Mouse (Mus musculus) limb, embryonic 15.5 days (tissue): ENCODE data around the gene Itgb5. TPM values are rescaled to one million over a fixed set of nuclear protein-coding genes. Genes with fewer than 3 reads are reported as not detected.
A peak's percentile ranks its signal among the peaks of the same experiment; 100 is the strongest.

Experiments used
- ATAC-seq: fragments of 200-750 bp; cut with Nextera tagmentation; 2 replicates; pipeline ENCODE4 v1.8.0; 2017; ENCODE audit warnings: low read depth, moderate TSS enrichment; ENCODE audit not compliant: insufficient number of reproducible peaks, low FRiP score, low TSS enrichment
- H3K27ac ChIP-seq: fragments of 300-500 bp; sonication (generic); 2 replicates; pipeline ENCODE4 v1.5.1; 2015; ENCODE audit warnings: moderate library complexity, mild to moderate bottlenecking, inconsistent platforms
- H3K27me3 ChIP-seq: fragments of 300-500 bp; sonication (generic); 2 replicates; pipeline ENCODE4 v1.6.1; 2015; ENCODE audit warnings: inconsistent platforms
- H3K36me3 ChIP-seq: fragments of 300-500 bp; sonication (generic); 2 replicates; pipeline ENCODE4 v1.6.1; 2015; ENCODE audit warnings: inconsistent platforms
- H3K4me1 ChIP-seq: fragments of 300-500 bp; sonication (generic); 2 replicates; pipeline ENCODE4 v1.6.1; 2015; ENCODE audit warnings: inconsistent platforms
- H3K4me2 ChIP-seq: fragments of 300-500 bp; sonication (generic); 2 replicates; pipeline ENCODE4 v1.6.1; 2015; ENCODE audit warnings: mild to moderate bottlenecking, inconsistent platforms
- H3K4me3 ChIP-seq: fragments of 300-500 bp; sonication (generic); 2 replicates; pipeline ENCODE4 v1.5.1; 2015; ENCODE audit warnings: mild to moderate bottlenecking, inconsistent platforms
- H3K9ac ChIP-seq: fragments of 300-500 bp; sonication (generic); 2 replicates; pipeline ENCODE4 v1.6.1; 2015; ENCODE audit warnings: inconsistent platforms
- H3K9me3 ChIP-seq: fragments of 300-500 bp; sonication (generic); 2 replicates; pipeline ENCODE4 v1.6.1; 2016; ENCODE audit warnings: inconsistent platforms
- WGBS: fragments of 180-500 bp; shearing (Covaris S2); methylation state at CpG from one replicate; pipeline ENCODE4 v1.1.7; 2015; 5-methylcytosine and 5-hydroxymethylcytosine counted together
- polyA plus RNA-seq: library from polyadenylated mRNA; unstranded; fragments of >200 nt; fragmentation: Nextera tagmentation; extraction: Ambion mirVana; gene quantifications from 2 replicates; pipeline ENCODE4 v1.2.1, GENCODE M21; 2015

The Itgb5 gene
- 74.9 and 77.5 TPM in 2 replicates for polyA plus RNA-seq

DNA sequence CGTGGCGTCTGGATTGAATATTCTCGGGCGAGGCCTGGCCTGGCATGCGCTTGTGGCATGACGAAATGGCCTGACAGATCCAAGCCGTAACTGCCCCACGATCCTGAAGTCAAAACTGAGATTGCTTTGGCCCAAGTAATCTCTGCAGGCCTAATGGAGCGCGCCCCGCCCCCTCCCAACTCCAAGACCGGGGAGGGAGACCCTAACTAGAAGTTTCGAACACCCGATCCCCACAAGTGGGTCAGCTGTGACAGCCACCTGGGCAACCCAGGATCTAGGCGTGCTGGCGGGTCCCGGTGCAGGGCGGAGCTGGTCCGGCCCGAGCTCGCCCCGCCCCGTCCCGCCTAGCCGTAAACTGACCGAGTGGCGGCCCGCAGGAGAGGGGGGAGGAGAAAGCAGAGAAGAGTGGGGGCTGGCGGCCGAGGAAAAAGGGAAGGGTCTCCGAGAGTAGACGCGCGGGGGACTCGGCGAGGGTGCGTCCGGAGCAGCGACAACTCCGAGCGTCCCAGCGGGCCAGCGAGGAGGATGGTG lies at the start of gene Itgb5:
Gene Itgb5 (plus strand): TSS at position 365 of the 531 bp plus-strand sequence.
- Histone ChIP-seq H3K36me3 (no peaks in the 10 kb centered on the region), H3K4me3 (peak within 1 kb of the TSS; percentile 91), H3K27ac (peak within 1 kb of the TSS; percentile 90), H3K4me1 (peaks cover 38% of the 10 kb centered on the region), H3K27me3 (no peaks in the 10 kb centered on the region), H3K4me2 (peak within 1 kb of the TSS; percentile 79), H3K9ac (peak within 1 kb of the TSS; percentile 93), H3K9me3 (no peaks in the 10 kb centered on the region)
- under 1% methylated on average over 43 of the region's 43 CpGs for WGBS
- ATAC-seq, result peak; percentile 78

DNA sequence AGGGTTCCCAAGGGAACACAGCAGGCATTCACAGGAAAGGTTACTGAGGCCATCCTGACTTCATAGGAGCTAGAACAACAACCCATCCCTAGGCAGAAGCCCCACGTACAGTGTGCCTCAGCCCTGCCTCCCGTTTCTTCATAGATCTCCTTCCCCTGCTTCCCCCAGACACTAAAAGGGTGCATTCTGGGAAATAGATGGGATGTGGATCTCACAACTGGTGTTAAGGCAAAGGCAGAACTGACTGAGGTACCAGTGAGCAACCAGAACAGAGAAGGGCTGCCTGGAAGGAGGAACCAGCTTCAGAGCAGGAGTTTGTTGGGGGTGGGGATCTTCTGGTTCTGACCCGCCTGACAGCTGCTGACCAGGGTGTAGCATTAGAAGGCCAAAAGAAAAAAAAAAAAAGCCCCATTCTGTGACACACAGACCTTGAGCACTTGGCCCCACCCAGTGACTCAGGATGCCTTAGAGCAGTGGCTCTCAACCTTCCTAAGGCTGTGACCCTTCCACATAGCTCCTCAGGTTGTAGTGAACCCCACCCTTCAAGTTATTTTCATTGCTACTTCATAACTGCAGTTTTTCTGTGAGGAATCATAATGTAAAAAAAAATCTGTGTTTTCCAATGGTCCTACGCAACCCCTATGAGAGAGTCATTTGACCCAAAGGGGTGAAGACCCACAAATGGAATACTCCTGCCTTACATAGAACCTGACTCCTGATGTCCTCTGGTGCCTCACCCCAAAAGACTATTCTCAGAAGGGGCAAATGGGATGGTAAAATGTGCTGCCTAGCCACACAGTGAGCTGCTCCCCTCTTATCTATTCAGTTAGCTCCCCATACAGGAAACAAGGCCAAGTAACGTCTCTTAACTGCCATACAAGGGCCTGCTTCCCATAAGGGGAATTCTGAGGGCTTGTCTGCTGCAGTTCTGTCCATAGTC lies 47.4 kb upstream of the Itgb5 start:
- ATAC-seq, result no peak
- no peak overlapping the region for H3K27ac ChIP-seq
- WGBS, result 65% methylated on average over 5 of the region's 5 CpGs

DNA sequence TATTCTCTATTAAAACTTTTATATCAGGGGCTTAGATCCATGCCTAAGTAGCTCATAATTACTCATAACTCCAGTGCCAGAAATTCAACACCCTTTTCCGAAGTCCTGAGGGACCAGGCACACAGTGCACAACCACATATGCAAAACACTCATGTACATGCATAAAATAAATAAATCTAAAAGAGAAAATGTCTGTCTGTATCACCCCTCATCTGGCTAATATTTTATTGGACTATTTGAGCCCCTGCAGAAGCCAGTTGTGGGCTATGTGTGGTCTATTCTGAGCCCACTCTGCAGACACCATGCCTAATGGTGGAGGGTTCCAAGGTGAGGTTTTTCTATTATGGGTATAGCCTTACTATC lies 46.8 kb upstream of the Itgb5 start:
- no peak overlapping the region for H3K4me3 ChIP-seq
- no peak overlapping the region for H3K9ac ChIP-seq
- no peak for ATAC-seq
- no peaks in the 10 kb centered on the region for H3K27me3 ChIP-seq
- H3K36me3 ChIP-seq, result no peaks in the 10 kb centered on the region
- H3K4me2 ChIP-seq, result no peak overlapping the region
- H3K27ac ChIP-seq, result no peak overlapping the region
- H3K9me3 ChIP-seq, result no peaks in the 10 kb centered on the region
- WGBS, result 48% methylated on average over 1 of the region's 1 CpGs
- H3K4me1 ChIP-seq, result no peaks in the 10 kb centered on the region

More for the DNA sequence above, 47.4 kb upstream of the Itgb5 start:
- no peak overlapping the region for H3K4me3 ChIP-seq
- H3K4me1 ChIP-seq, result no peaks in the 10 kb centered on the region
- H3K4me2 ChIP-seq, result no peak overlapping the region
- no peak overlapping the region for H3K9ac ChIP-seq
- no peaks in the 10 kb centered on the region for H3K9me3 ChIP-seq
- no peaks in the 10 kb centered on the region for H3K36me3 ChIP-seq
- no peaks in the 10 kb centered on the region for H3K27me3 ChIP-seq

DNA sequence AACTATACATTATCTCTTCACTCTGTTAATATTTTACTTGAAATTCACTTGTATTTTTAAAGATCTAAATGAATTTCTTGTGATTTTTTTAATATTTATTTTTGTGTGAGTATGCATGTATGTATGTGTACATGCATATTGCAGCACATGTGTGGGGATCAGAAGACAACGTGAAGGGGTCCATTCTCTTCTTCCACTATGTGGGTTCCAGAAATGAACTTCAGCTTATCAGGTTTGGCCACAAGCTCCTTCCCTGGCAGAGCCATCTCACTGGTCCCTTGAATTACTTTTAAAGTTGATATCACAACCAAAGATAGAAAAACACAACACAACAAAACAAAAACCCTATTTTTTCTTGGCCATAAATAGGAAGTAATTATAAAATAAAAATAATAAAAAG lies 44.9 kb upstream of the Itgb5 start:
- H3K9ac ChIP-seq, result no peak overlapping the region
- H3K4me1 ChIP-seq, result no peaks in the 10 kb centered on the region
- no peaks in the 10 kb centered on the region for H3K9me3 ChIP-seq
- H3K36me3 ChIP-seq, result no peaks in the 10 kb centered on the region
- WGBS, result 83% methylated on average over 1 of the region's 1 CpGs
- H3K4me2 ChIP-seq, result no peak overlapping the region
- no peak for ATAC-seq
- no peaks in the 10 kb centered on the region for H3K27me3 ChIP-seq
- no peak overlapping the region for H3K27ac ChIP-seq
- no peak overlapping the region for H3K4me3 ChIP-seq

DNA sequence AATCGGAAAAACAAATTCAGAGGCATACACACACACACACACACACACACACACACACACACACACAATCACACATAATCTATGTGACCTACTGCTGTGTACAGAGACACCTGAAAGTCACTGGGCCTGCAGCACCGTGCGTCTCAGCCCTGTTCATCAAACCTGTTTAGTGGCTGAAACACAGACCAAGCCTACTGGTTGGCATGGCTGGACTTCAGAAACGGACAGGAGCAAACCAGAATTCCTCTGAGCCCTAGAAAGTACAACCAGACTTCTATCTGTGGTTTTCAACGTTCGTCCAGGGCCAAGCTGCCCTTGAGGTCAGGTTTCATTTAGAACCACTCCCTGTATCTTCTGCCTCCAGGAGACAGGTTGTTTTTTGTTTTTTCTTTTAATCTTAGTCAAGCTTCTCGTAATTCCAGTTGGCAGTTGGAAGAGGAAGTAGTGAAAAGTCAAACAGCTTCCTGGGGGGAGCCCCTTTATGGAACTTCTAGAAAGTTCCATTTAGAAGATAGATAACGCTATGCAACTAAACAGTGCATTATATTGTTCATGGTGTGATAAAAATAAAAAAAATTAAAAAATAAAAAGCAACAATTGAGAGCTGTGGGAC lies 44.3 kb upstream of the Itgb5 start:
- Histone ChIP-seq H3K36me3 (no peaks in the 10 kb centered on the region), H3K4me1 (no peaks in the 10 kb centered on the region), H3K4me2 (no peak overlapping the region), H3K9me3 (no peaks in the 10 kb centered on the region), H3K27me3 (no peaks in the 10 kb centered on the region), H3K27ac (no peak overlapping the region), H3K9ac (no peak overlapping the region), H3K4me3 (no peak overlapping the region)
- no peak for ATAC-seq
- 52% methylated on average over 8 of the region's 8 CpGs for WGBS

DNA sequence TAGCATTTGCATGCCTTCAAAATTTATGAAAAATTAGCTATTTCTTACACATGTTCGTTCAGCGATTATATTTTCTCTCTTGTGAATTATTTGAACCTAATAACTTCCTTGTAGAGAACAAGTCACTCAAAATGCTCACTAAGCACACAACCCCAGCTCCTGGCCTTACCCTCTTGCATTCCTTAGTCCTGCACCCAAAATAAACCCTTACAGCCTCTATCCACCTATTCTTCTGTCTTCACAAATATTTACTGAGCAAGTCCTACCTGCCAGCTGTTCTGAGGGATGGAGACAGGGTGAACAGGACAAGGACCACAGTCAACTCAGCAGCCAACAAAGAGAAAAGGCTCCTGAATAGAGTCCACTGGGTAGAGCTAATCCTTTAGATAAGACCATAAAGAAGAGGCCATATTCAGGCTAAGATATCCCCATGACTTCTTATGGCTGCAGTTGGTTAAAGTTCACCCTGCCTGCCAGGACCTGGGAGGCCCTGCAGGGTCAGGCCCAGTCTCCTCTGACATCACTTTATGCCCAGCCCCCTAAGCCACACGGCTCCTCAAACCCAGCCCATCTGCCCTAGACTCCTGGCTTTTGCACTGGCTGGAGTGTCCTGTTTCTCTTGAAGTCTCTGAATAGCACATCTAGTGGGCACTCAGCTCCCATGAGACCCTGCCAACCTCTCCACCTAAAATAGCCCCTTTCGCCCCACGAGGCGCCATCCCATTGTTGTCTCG lies 42.6 kb upstream of the Itgb5 start:
- Histone ChIP-seq H3K27ac (no peak overlapping the region), H3K4me3 (no peak overlapping the region), H3K4me1 (no peaks in the 10 kb centered on the region), H3K4me2 (no peak overlapping the region), H3K9ac (no peak overlapping the region), H3K36me3 (no peaks in the 10 kb centered on the region), H3K9me3 (no peaks in the 10 kb centered on the region), H3K27me3 (no peaks in the 10 kb centered on the region)
- WGBS, result 82% methylated on average over 7 of the region's 7 CpGs
- no peak for ATAC-seq

DNA sequence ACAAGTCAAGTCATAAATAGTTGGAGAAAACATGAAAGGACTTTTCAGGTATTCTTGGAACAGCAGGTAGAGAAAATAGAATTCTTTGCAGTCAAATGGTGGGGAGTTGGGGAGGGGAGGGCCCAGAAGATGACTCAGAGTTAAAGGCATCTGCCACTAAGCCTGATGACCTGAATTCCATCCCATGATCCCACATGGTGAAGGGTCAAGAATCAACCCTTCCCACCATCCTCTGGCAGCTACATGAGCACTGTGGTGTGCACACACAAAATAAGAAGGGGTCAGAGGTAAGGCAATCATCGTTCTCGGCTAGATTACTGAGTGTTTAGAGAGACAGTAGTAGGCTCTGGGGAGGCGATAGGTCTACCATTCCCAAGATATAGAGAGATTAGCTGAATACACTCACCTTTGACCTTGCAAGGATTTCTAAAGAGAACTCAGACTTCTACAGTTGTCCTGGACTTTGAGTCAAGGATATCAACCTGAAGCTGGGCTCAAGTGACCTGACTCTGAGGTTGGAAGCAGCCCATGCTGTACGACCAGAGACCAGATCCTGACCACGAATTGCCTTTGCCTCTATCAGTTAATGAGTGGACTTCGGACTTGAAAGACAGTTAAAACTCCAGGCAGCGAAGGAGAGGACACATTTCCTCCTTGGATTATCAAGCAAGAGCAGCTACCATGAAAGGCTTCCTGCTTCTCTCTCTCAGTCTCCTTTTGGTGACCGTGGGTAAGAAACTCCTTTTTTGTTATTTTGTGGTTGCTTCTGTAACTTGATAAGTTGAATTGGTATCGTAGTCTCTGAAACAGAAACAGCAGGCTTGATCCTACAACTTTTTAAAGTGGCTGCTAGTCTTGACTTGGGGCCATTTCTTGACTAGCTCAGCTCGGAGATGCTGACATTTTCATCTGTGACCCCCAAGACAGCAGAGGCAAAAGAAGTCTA lies 35.3 kb upstream of the Itgb5 start, which contains the start of gene Muc13:
Gene Muc13 (plus strand): TSS at position 192 of the 946 bp plus-strand sequence.
- H3K27ac ChIP-seq, result no peak within 1 kb of the TSS
- H3K4me1 ChIP-seq, result no peaks in the 10 kb centered on the region
- 83% methylated on average over 10 of the region's 10 CpGs for WGBS
- no peaks in the 10 kb centered on the region for H3K9me3 ChIP-seq
- H3K9ac ChIP-seq, result no peak within 1 kb of the TSS
- H3K4me3 ChIP-seq, result no peak within 1 kb of the TSS
- ATAC-seq, result no peak
- no peaks in the 10 kb centered on the region for H3K27me3 ChIP-seq
- H3K36me3 ChIP-seq, result no peaks in the 10 kb centered on the region
- H3K4me2 ChIP-seq, result no peak within 1 kb of the TSS

DNA sequence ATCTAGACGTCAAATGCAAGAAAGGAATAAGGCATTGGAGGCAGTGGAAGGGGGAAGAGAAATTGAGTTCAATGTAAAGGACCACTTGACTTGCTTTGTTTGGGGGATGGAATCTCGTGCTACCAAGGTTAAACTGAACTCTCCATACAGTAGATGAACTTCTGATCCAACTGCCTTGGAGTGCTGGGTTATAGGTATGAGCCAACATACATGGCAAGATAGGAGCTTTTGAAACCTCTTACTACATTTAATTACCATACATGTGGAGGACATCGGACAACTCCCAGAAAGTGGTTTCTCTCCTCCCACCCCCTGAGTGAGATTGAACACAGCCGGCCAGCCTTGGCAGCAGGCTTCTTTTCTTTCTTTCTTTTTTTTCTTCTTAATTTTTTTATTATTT lies 34.4 kb upstream of the Itgb5 start:
- H3K36me3 ChIP-seq, result no peaks in the 10 kb centered on the region
- WGBS, result 68% methylated on average over 4 of the region's 4 CpGs
- no peak overlapping the region for H3K4me2 ChIP-seq

DNA sequence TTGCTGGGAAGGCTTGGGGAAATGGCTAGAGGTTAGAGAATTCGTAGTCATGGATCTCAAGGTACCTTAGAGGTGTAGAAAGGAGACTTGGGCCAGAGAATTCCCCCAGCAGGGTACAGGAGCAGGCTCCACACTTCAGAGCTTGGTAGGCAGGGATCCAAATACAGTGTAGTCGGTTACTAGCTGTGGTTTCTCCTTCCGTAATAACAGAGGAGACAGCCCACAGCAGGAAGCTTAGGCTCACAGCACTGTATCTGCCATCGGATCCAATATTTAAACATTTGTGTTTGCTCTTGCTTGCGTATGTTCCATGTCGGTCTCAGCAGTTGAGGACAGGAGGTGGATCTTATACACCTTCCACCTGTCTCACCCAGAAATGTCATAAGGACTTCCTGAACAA lies 33.6 kb upstream of the Itgb5 start:
- Histone ChIP-seq H3K4me3 (no peak overlapping the region), H3K9ac (no peak overlapping the region), H3K4me2 (no peak overlapping the region), H3K27ac (no peak overlapping the region), H3K27me3 (no peaks in the 10 kb centered on the region), H3K36me3 (no peaks in the 10 kb centered on the region), H3K9me3 (no peaks in the 10 kb centered on the region), H3K4me1 (no peaks in the 10 kb centered on the region)
- no peak for ATAC-seq
- WGBS, result 81% methylated on average over 6 of the region's 6 CpGs

More for the DNA sequence above, 34.4 kb upstream of the Itgb5 start:
- Histone ChIP-seq H3K9me3 (no peaks in the 10 kb centered on the region), H3K4me1 (no peaks in the 10 kb centered on the region), H3K27me3 (no peaks in the 10 kb centered on the region), H3K9ac (no peak overlapping the region), H3K27ac (no peak overlapping the region), H3K4me3 (no peak overlapping the region)
- ATAC-seq, result no peak

DNA sequence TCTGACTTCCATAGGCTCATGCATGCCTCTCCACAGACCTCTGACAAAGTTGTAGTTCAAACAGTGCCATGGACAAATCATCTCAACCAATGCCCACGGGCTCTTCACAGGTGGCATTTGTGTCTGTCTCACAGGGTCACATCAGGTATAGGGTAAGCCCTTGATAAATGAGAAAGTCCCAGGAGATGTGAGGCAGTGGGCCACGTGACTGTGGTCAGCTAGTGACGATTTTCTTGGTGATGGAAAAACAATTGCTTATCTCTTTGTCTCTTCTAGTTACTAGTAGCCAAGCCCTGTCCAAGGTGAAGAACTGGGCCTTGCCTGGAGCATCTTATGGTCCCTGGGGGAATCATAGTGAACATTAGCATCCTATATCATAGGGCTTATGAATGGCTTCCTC lies 32.7 kb upstream of the Itgb5 start:
- ATAC-seq, result no peak
- H3K4me1 ChIP-seq, result no peaks in the 10 kb centered on the region
- H3K9me3 ChIP-seq, result no peaks in the 10 kb centered on the region
- 83% methylated on average over 3 of the region's 3 CpGs for WGBS
- no peaks in the 10 kb centered on the region for H3K27me3 ChIP-seq
- H3K27ac ChIP-seq, result no peak overlapping the region
- no peak overlapping the region for H3K4me2 ChIP-seq
- H3K4me3 ChIP-seq, result no peak overlapping the region
- no peak overlapping the region for H3K9ac ChIP-seq
- H3K36me3 ChIP-seq, result no peaks in the 10 kb centered on the region

DNA sequence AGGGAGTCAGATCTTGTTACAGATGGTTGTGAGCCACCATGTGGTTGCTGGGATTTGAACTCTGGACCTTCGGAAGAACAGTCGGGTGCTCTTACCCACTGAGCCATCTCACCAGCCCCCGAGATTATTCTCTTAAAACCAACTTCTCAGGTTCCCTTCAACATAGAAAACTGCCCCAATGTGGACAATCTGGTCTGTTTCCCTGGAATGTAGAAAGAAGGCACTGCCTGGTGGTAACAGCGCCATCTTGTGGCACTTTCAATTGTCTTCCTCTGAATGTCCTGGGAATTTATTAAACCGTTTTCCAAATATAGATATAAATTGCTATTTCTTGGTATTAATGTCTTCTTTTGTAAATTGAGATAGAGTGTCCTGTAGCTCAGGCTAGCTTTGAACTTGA lies 31.6 kb upstream of the Itgb5 start:
- H3K4me1 ChIP-seq, result no peaks in the 10 kb centered on the region
- no peaks in the 10 kb centered on the region for H3K9me3 ChIP-seq
- H3K4me2 ChIP-seq, result no peak overlapping the region
- H3K27me3 ChIP-seq, result no peaks in the 10 kb centered on the region
- no peak overlapping the region for H3K27ac ChIP-seq
- WGBS, result 34% methylated on average over 5 of the region's 5 CpGs
- H3K9ac ChIP-seq, result no peak overlapping the region
- H3K36me3 ChIP-seq, result no peaks in the 10 kb centered on the region
- no peak overlapping the region for H3K4me3 ChIP-seq
- no peak for ATAC-seq
